Mouse (Mus musculus): ENCODE data around the gene Fsd1.
A peak's percentile ranks its signal among the peaks of the same experiment; 100 is the strongest.
"Not testable (repeated sequence)": the region's sequence is repeated elsewhere in the genome, so short reads cannot be mapped to it uniquely, and the experiment has no call there.

Fsd1 gene

DNA sequence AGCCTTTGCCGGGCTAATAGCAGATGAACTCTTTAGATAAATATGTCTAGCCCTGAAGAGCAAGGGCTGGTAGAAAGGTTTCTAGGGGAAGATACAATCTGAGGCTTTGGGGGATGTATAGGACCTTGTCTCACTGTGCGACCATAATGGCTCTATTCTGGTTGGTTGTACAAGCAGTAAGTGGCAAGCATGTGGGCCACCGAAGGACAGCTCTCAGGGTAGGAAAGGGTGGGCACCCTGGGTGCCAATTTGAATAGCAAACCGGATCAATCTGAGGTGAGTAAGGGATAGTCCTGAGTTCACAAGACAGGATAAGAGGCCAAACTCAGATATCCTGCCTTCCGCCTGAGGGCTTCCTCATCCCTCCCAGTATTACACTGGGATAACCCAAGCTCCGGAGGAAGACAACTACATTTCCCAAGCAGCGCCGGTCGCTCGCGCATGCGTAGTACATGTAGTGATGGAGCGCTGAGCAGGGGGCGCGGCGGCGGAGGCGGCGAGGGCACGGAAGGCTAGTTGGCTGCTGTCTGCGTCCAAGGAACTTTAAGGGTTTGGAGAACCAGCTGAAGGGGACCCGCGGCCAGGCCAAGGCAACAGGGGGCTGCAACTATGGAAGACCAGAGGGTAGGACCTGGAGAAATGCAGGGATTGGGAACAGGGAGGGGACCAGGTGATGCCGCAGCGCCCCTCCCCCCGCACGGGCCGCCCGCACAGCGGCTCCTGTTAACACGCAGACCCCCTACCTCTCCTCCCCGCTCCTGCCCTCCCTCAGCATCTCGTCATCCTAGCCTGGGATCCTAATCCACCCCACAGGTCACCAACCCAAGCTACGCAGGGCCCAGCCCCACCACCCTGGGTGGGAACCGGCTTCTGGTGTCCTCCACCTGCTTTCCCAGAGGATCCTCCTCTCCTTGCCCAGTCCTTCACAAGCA, at the start of gene Fsd1:
Gene Fsd1 (plus strand): TSS at position 480 of the 932 bp plus-strand sequence.
- DNase-seq (ENCODE audit: low read depth, low spot score), result peak; percentile 88

DNA sequence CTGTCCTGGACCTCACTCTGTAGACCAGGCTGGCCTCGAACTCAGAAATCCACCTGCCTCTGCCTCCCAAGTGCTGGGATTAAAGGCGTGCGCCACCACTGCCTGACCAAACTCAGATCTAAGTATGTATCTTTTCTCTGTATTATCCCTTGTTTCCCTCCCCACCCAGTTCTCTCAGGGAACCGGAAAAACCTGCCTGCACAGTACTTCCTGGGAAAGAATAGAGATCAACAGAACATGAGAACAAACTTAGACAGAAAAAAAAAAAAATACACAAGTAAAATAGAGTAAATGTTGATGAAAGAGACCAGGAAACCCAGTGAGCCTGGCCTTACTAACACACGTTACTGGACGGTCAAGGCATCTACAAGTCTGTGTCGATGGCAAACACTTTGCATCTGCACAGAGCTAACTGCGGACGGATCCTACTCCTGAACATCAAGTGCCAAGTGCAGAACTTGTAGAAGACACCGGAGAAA, 41.9 kb upstream of the Fsd1 start:
- not testable (repeated sequence) for DNase-seq (ENCODE audit: low read depth, low spot score)

DNA sequence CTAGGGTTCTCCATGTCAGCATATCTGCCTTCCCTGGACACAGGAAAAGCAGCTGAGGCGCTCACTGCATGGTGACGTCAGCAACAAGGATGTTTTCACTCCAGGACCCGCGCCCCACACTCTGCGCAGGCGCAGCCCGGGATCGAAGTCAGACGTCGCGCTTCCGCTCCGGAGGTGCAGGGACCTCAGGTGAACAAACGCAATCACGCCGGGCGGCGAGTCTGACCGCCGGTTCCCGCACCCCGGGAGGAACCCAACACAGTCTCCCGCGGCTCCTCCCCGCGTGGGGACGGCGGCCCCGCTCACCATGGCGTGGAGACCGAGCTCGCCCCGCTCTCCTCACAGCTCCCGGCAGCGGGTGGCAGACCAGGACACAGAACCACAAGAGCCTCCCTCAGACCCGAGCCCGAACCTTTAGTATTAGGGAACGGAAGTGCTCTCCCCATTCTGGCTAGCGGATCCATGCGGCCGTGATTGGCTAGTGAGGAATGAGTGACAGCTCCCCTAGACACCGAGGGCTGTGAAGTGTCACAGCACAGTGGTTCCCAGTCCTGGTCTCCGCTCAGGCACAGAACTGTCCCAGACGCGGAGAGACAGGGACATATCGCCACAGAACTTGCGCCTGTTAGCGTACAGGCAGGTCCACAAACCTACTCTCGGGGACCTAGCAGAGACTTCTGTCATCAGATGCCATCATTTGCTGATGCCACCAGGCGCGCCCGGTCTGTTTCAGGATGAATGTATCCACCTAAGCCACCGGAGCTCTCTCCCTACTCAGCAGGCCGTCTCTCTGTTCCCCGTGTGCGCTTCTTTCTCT, 41.2 kb upstream of the Fsd1 start:
- DNase-seq (ENCODE audit: low read depth, low spot score), result peak; percentile 92

DNA sequence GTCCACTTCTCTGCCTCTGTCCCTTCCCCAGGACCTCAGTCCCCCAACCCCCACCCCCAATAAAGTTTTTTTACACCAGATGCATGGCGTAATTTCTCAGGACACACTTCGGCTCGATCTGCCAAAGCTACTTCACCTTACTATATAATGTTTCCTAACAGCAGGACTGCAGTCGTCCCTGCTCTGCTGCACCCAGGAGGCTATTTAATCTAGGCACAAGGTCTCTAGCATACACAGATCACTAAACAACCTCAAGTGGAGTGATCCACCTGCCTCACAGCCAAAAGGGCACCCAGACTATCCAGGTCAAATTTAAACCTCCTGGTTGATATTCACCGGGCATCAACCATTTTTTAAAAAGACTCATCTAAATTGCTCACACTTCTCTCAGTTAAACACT, 40.6 kb upstream of the Fsd1 start:
- DNase-seq (ENCODE audit: low read depth, low spot score), result no peak

DNA sequence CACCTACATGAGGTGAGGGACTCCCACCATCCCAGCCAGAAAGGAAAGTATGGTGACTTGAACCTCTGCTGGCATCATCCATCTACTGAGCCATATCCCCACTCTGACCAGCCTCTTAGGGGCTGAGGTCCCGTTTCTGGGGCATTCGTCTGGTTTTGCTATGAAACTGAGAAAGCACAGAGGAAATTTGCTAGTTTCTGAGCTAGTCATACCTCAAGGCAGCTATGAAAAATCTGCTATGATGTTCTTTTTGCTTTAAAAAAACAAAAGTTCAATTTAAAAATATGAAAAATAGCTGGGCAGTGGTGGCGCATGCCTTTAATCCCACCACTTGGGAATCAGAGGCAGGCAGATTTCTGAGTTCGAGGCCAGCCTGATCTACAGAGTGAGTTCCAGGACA, 37.7 kb upstream of the Fsd1 start:
- no peak for DNase-seq (ENCODE audit: low read depth, low spot score)

DNA sequence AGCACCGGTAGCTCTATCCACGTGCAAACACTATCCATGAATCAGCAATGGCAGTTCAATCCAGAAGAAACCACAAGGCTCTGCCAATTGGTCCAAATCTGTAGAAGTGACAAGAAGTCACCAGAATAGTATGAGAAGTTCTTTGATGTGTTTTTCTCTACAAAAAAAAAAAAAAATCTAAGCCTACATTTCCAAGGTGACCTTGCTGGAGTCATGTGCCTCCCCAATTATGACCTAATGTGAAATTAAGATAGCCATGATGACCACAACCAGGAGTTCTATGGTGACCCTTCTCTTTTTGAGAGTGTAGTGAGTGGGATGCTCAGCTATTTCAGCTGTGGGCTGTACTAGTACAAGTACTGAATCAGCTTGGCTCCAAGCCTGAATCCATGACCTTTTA, 36.9 kb upstream of the Fsd1 start, which contains the start of gene Zfp119b:
Gene Zfp119b (minus strand): TSS at position 101 of the 400 bp plus-strand sequence.
- DNase-seq (ENCODE audit: low read depth, low spot score), result no peak

DNA sequence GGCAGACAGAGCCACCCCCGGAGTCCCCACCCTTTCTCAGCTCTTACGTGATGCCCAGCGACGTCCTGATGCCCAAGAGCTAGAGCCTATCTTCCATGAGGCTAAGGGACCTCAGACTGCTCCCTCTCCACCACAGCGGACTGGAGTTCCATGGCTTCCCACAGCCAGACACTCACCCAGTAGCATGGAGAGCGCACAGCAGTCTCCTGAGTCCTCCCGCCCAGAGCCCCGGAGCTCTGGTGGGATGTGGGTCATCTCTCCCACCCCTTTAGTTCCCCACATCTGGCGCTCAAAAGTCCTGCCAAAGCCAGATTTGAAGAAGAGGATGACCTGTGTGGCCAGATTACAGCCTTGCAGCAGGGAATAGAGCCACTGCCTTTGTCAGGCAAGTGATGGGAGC, 35.7 kb upstream of the Fsd1 start:
- no peak for DNase-seq (ENCODE audit: low read depth, low spot score)

DNA sequence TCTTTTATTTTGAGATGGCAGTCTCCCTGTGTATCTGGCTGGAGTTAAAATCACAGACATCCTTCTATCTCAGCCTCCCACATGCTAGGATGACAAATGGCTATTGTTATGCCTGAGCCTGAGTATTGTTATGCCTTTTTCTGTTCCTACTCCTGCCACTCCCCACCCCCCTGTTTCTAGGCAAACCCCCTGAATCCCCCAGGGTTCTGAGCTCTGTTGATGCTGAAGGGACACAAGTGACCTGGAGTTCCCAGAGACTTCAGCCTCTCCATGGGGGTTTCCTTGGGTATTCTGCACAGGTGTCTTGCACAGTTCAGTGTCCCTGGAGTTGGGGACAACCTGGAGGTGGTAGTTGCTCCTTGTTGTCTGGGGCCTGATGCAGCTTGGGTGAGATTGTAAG, 34.3 kb upstream of the Fsd1 start:
- DNase-seq (ENCODE audit: low read depth, low spot score), result peak; percentile 67

DNA sequence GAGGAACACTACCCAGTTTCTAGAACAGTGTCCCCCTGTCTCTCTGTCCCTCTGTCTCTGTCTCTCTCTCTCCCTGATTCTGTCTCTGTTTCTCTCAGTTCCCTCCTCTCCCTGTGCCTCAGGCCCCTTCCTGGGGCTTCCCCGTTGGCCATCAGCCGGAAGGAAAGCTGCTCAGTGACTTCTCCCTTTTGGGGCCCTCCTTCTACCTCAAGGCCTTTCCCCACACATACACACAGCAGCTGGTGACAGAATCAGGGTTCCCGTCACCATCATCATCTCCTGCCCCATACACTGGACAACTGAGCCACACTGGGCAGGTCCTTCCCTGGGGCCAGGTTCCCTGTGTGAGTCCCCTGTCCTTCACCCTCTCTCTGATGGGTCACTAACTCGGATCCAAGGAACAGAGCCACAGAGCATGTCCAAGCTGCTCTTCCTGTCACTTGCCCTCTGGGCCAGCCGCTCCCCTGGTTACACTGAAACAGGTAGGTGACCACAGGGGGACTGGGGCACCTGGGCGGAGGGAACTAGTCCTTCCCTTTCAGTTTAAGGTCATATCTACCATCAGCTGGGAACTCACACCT, 33.8 kb upstream of the Fsd1 start, which contains the start of gene Ebi3:
Gene Ebi3 (plus strand): TSS at position 194 of the 581 bp plus-strand sequence.
- no peak for DNase-seq (ENCODE audit: low read depth, low spot score)

DNA sequence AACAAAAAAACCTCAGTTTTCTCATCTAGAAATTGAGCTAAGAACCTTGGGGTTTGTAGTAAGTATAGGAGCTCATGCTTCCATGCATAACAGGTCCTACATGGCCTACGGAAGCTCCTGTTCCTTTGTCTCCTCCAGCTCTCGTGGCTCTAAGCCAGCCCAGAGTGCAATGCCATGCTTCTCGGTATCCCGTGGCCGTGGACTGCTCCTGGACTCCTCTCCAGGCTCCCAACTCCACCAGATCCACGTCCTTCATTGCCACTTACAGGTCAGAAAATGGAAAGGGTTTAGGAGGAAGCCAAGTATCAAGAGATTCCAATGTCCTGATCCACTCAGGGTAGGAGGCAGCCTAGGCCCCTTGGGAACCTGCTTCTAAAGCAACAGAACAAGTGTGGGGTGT, 32.6 kb upstream of the Fsd1 start:
- DNase-seq (ENCODE audit: low read depth, low spot score), result no peak

DNA sequence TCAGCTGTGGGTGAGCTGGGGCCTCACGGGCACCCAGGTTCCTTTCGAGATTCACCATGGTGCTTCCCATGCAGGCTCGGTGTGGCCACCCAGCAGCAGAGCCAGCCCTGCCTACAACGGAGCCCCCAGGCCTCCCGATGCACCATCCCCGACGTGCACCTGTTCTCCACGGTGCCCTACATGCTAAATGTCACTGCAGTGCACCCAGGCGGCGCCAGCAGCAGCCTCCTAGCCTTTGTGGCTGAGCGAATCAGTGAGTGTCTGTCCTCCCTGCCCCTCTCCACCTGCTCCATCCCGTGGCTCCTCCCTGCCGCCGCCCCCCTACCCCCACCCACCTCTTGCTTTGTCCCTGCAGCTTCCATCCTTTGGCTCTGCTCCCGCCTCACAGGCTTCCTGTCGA, 32.1 kb upstream of the Fsd1 start:
- DNase-seq (ENCODE audit: low read depth, low spot score), result peak; percentile 52

DNA sequence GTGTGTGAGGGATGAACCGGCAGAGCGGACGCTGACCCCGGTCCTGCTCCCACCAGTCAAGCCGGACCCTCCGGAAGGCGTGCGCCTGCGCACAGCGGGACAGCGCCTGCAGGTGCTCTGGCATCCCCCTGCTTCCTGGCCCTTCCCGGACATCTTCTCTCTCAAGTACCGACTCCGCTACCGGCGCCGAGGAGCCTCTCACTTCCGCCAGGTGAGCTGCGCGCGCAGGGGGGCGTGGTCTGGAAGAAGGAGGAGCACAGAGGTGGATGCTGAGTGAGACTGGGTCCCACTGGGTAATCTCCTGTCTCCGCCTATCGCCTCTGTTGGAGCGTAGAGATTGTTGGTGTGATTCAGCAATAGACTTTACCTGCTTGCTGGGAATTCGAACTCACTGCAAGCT, 30.2 kb upstream of the Fsd1 start:
- DNase-seq (ENCODE audit: low read depth, low spot score), result peak; percentile 95

DNA sequence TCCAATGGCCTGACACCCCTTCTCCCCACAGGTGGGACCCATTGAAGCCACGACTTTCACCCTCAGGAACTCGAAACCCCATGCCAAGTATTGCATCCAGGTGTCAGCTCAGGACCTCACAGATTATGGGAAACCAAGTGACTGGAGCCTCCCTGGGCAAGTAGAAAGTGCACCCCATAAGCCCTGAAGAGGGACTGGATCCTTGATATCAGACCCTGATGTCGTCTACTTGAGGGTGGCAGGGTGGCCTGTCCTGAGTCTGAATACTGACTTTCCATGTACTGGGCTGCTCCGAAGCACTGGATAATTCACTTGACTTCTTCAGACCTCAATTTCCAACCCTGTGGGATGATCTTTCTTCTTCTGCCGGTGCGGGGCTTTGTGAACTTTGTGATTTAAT, 29.7 kb upstream of the Fsd1 start:
- DNase-seq (ENCODE audit: low read depth, low spot score), result no peak

DNA sequence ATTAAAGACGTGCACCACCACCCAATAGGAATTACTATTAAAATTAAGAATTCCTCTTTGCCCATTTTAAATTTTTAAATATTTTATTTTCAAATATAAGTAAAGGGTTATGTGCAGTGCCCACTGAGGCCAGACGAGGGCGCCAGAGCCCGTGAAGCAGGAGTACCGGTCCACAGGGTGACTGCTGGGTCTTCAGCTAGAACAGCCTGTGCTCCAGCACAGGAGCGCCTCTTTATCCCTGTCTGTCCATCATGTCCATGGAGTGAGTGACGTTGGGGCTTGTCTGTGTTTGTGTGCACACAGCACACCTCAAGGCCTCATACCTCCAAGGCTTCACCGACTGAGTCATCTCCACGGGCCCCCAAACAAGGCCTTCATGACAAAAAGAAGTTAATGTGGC, 29.1 kb upstream of the Fsd1 start:
- peak; percentile 79 for DNase-seq (ENCODE audit: low read depth, low spot score)

DNA sequence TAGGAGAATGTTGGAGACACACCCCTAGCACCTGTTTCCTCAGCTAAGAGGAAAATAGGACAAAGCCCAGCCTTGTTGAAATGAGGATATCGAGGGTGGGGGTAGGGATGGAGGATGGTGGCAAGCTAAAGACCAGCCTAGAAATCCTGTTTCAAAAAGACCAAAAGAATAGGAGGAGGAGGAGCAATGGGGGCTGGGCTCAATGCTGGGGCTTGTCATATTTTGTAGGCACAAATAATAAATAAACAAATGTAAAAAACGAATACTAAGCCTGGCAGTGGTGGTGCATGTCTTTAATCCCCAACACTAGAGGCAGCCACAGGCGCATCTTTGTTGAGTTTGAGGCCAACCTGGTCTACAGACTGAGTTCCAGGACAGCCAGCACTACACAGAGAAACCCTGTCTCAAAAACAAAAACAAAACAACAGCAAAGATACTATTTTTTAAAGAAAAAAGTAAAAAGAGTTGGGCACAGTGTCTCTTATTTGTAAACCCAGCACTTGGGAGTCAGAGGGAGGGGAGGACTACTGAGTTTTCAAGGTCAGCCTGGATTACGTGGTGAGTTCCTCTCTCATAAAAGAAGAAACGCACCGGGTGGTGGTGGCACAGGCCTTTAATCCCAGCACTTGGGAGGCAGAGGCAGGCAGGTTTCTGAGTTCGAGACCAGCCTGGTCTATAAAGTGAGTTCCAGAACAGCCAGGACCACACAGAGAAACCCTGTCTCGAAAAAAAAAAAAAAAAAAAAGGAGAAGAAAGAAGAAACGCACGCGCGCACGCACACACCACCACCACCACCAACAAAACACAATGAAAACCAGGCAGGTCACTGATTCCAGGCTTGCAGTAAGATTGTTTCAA, 28.4 kb upstream of the Fsd1 start:
- no peak for DNase-seq (ENCODE audit: low read depth, low spot score)

DNA sequence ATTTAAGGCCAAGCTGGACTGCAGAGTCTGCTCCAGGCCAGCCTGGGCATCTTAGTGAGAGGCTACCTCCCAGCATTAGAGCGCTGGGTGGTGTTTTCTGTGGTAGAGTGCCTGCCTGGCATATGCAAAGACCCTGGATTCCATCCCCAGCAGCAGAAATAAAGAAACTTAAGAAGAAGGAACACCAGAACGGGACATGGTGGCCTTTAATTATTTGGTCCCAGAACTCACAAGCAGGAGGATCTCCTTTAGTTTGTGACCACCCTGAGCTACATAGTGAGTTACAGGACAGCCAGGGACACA, 27.8 kb upstream of the Fsd1 start:
- no peak for DNase-seq (ENCODE audit: low read depth, low spot score)

DNA sequence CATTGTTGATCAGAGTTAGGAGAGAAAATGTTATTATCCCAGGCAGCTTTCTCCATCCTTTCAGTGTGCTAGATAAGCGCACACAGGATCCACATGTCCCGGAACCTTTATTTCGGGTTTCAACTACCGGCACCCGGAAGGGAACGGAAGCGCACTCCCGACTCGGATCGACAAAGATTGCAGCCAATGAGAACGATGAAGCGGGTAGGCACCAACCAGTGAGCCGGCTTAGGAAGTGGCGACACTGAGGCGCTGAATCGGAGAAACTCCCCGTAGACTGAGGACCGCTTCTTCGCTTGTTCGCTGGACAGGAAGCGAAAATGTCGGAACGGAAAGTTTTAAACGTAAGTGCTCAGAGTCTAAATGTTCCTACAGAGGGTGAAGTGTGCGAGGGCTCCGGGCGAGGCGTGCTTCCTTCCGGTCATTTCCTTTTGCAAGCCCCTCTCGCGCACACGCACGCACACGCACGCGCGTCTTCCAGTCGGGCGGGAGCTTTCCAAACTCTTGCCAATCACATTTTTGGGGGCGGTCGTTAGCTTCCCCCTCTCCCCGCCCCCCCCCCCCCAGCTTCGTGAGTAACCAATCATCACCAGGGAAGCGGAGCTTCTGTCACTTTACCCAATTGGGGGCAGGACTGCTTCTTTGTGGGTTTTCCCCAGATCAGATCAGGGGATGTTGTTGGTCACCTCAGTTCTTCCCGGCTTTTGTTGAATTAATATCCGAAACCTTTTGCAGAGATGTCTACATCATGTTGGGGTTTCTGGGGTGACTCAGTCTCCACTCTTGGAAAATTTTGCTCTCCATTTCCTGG, 27.2 kb upstream of the Fsd1 start, which contains the start of gene Yju2:
Gene Yju2 (plus strand): TSS at position 182 of the 811 bp plus-strand sequence.
- peak; percentile 97 for DNase-seq (ENCODE audit: low read depth, low spot score)

DNA sequence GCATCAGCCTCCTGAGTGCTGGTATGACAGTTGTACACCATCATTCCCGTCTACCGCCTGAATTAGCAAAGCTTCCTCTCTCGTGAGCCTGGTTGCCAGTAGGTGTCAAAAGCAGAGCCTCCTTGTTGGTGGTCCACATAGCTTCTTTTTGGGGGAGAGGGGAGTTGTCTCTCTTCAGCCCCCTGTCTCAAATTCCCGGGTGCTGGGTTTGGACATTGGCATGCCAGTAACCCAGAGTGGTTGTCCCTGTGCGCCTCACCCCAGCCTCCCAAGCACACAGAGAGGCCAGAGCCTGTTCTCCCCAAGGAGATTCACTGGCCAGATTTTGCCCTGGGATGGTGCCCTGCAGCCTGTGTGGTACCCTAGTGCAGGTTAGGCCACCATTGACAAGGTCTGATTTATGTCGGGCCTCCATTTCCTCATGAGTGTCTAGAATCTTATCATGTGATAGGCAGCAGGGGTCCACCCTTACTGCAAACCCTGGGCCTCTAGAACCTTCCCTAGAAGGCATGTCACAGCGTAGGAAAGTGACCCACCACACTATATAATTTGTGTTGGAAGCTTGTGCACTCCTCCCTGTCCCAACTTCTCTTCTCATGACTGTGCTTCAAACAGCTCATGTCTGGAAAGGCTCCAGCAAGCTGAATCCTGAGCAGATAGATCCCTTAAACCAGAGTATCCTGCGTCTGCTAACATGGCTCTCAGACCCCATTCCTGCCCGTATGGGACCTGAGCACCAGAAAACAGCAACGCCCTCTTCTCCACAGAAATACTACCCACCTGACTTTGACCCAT, 26.2 kb upstream of the Fsd1 start:
- DNase-seq (ENCODE audit: low read depth, low spot score), result no peak

DNA sequence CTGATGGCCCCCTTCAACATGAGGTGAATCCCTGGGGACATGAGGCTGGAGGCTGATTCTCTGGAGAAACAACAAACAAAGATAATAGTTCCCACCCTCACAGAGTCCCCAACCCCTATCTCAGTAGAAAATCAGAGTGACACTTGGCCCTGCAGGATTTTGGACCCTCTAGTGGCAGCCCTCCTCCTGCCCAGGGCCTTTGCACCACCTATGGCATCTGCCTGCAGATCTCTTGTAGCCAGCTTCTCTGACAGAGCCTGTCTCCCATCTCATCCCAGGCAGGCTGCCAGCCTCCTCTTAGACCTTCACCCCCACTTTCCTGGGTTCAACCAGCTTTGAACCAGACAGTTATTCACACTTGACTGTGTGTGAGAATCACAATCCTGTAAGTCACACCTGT, 25.5 kb upstream of the Fsd1 start:
- DNase-seq (ENCODE audit: low read depth, low spot score), result no peak

All from ZHBTc4 (cell line).